Mouse (Mus musculus): Measurements from ENCODE around the gene Alox12. TPM values are rescaled to one million over a fixed set of nuclear protein-coding genes. Genes with fewer than 3 reads are reported as not detected.

Gene Alox12
- polyA plus RNA-seq (2012), result not detected in 2 replicates

DNA sequence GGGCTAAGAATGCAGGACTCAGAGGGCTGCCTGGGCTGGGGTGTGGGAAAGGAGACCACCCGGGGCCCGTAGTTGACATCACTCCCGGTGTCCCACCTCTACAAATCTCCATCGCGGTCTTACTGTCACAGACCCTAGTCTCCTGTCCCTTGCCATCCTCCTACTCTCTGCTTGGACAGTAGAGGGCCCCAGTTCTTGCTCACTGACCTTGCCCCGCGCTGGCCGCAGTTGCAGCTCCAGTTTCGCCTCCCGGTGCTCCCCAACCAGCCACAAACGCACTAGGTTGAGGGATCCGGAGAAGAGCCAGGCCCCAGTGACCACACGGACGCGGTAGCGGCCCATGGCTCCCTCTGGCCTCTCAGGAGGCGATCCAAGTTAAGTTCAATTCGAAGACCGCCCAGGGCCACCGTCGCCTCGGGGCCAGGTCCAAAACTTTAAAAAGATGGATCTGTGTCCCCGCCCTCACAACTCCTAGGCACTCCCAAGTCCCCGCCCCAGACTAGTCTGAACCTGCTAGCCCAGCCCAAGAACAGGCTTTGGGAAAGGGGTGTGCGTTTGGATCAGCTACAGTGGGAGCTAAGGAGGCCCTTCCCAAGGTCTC is at the start of gene Alox12:
Gene Alox12 (minus strand): TSS at position 423 of the 601 bp plus-strand sequence.
- no peak for TF ChIP-seq GATA1 (IDR thresholded peaks at IDR 0.05; ENCODE audit: low read length)

DNA sequence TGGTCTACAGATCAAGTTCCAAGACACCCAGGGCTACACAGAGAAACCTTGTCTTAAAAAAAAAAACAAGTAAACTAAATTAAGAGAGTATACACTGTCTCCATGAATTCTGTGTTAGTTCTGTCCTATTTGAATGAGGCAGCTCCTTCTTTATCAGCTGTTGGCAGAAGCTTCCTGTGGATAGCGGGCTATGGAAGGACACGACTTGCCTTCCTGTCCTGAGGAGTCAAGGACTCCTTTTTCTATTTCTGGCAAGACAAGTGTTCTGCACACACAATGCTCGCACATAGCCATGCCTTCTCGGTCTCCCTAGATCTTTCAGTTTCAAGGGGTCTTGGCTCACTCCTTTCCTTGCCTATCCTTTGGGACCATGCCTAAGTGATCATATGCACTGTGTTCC is 47.1 kb upstream of the Alox12 start:
- TF ChIP-seq GATA1 (IDR thresholded peaks at IDR 0.05; ENCODE audit: low read length), result no peak

DNA sequence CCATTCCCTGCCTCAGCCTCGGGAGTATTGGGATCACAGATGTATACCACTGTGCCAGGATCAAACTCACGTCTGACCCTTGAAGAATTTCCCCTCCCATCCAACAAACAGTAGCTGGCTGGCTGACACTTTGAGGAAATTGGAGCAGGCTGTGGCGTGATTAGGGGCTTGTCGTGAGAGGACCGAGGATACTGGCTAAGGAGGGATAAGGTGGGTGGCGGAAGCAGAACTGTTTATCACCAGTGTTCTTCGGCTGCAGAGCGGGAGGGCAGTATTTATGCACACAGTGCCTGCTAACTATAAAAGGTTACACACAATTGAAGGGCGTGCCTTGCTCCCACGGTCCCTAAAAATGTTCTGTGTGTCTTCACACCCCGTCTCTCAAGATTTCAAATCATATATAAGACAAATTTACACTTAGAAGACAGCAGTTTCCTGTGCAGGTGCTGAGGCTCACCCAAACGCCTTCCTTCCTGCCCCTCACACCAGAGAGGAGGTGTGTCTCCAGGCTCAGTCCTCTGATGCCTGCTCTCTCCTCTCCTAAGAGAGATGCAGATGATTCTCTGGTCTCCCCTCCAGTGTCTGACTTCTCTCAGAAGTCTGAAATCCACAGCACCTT is 42.8 kb upstream of the Alox12 start:
- no peak for TF ChIP-seq GATA1 (IDR thresholded peaks at IDR 0.05; ENCODE audit: low read length)

DNA sequence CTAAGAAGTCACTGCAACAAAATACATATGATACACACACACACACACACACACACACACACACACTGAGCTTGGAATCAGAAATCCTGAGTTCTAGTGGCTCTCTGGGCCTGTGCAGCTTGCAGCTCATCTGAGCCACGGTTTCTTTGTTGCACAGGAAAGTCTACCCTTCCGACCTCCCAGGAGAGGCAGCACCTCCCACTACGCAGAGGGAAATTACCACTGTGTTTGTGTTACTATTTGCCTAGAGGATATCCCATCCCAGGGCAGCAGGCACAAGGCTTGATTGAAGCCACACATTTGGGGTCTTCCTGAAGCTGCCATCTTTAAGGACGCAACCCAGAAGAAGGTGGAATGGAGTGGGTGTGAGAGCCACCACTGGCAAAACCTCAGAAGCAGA is 42.3 kb upstream of the Alox12 start:
- no peak for TF ChIP-seq GATA1 (IDR thresholded peaks at IDR 0.05; ENCODE audit: low read length)

DNA sequence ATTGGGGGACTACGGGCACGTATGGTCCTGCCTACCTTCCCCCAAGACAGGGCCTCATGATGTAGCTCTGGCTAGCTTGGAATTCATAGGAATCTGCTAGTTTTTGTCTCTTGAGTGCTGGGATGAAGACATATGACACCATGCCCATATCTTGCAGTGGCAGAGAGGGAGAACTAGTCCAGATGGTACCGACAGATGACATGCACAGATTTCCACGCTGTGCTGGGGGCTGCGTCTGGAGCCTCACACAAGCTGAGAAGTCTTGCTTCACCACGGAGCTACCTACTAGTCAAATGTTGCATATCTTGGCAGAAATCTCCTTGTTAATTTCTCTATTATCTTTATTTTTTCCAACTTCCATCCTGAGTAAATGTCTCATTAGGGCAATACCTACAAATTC is 38.7 kb upstream of the Alox12 start:
- no peak for TF ChIP-seq GATA1 (IDR thresholded peaks at IDR 0.05; ENCODE audit: low read length)

DNA sequence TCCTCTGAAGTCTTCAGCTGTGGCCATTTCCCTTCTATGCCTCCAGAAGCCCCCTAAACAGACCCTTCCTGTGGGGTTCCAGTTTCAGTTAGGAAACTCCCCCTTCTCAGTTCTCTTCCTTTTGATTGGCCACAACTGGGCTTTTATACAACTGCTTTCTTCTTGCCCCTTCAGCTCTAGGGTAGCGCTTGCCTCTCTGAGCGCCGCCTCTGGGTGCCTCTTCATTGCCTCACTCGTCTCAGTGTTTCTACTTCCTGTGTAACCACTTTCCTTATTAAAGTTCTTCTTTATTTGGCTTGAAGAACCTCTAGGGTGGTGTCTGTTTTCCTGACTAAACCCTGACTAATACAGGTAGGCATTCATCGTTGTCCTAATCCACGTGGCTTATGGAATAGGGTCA is 36.1 kb upstream of the Alox12 start:
- no peak for TF ChIP-seq GATA1 (IDR thresholded peaks at IDR 0.05; ENCODE audit: low read length)

DNA sequence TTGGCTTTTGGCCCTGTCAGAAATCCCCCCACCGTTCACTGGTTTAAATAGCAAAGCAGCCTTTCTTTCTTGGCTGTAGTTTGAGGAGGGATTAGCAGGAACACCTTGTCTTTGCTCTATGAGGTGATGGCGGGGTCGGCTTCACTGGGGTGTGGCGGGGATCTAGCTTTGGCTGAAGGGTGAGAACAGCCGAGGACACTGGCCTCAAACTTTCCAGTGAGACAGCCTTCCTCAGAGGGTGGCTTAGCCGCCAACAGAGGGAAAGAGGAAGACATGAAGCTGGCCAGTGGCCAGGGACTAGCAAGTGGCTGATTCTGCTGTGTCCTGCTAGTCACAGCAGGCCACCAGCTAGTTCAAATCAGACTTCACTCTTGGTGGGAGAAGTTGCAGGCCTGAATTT is 34.1 kb upstream of the Alox12 start:
- TF ChIP-seq GATA1 (IDR thresholded peaks at IDR 0.05; ENCODE audit: low read length), result no peak

DNA sequence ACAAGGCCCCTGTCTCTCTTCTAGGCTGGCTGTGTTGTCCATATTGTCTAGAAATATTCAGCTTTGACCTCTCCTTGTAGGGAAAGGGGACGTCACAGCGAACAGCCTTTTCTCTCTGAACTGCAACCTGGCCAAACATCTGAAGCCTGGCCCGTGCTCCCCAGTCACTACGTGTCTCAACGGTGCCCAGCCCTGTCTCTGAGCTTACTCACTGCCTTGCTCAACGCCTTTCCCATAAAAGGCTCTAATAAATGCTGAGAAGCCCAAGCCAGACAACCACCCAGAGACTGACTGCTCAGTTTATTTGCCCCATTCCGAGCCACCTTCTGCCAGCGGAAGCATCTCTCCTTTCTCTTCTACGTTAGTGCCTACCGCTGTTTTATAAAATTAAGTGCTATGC is 32.9 kb upstream of the Alox12 start:
- TF ChIP-seq GATA1 (IDR thresholded peaks at IDR 0.05; ENCODE audit: low read length), result no peak

DNA sequence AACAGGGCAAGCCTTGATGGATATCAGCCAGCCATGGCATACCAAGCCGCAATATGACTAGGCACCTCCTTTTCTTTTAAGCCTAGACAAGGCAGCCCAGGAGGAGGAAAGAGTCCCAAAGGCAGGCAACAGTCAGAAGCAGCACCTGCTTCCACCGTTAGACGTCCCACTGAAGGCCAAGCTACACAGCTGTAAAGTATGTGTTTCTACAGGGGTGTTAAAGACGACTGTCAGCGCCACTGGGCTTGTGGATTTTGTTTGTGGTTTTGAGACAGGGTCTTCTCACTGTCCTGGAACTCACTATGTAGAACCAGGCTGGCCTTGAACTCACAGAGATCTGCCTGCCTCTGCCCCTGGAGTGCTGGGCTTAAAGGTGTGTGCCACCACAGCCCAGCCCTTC is 30.5 kb upstream of the Alox12 start:
- TF ChIP-seq GATA1 (IDR thresholded peaks at IDR 0.05; ENCODE audit: low read length), result no peak

DNA sequence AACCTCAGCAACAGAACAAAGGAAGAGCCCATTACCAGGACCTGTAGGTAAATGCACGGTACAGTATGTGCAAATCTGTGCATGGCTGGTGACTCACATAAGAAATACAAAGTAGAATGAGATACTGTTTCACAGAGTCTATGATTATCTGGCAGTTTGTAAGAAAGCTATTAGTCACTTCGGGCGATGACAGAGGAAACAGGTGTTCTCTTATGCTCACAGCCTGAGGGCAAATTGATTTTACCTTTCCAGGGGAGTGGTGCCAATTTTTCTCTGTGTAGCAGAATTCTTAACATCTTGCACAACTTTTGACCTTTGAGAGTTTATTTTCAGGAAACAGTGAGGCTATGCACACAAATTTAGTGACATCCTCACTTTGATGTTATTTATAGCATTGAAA is 29.6 kb upstream of the Alox12 start:
- no peak for TF ChIP-seq GATA1 (IDR thresholded peaks at IDR 0.05; ENCODE audit: low read length)

DNA sequence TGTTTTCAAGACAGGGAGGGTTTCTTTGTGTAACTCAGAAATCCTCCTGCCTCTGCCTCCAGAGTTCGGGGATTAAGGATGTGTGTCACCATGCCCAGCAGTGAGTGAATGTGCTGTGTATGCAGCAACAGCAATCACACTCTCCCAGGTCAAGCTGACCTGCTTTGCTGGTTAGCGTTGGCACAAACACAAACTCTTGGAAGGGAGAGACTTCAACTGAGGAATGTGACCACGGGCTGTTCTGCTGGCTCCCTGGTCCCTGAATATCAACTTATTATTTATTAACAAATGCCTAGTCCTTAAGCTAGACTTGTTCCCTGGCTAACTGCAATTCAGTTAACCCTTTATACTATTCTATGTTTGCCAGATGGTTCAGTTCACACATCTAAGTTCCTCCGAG is 28.5 kb upstream of the Alox12 start:
- TF ChIP-seq GATA1 (IDR thresholded peaks at IDR 0.05; ENCODE audit: low read length), result no peak

DNA sequence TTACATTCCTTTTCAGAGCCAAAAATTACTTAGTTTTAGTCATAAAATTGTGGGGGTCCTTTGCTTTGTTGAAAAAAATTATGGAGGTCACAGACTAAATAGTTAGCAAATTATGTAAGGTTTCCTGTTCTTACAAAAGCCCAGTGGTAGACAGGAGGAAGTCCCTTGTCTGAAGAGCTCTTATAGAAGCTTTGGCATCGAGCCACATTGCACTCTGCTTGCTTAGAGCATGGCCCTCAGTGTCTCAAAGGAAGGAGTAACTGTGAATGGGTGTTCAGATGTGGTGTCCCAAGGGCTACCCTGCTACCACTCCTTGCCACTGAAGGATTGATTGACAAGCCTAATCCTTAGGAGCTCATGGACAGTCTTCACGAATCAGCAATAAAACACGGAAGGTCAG is 25.3 kb upstream of the Alox12 start:
- TF ChIP-seq GATA1 (IDR thresholded peaks at IDR 0.05; ENCODE audit: low read length), result no peak

DNA sequence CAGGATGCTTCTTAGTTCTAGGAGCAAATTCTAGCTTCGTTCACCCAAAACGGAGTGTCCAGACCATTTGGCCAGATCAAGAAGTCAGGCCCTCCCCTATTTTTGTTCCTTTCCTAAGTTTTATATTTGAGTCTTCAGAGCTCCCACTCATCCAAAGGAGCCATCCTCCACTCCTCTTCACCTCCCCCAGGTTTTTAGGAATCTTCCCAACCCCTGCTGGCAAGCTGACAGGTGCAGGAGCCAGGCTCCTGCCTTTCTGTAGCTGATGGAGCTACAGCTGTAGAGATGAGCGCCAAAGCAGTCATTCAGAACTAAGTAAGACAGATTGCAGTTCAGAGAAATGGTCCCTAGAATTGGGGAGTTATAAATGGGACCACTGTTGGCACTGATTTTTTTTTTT is 23.8 kb upstream of the Alox12 start:
- TF ChIP-seq GATA1 (IDR thresholded peaks at IDR 0.05; ENCODE audit: low read length), result no peak

DNA sequence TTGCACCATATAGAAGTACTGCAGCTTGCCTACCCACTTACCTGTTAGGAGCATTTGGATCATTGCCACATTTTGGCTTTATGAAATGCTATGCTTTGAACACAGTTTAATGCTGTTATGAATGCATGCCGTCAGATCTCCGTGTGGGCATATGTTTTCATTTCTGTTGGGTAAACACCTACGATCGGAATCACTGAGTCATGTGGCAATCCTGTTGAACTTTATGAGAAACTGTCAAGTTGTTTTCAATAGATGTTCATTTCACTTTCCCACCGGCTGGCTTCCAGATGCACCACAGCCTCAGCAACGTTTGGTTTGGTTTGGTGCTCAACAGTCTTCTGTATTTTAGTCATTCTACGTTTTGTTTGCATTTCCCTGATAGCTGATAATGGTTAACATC is 16.5 kb upstream of the Alox12 start:
- TF ChIP-seq GATA1 (IDR thresholded peaks at IDR 0.05; ENCODE audit: low read length), result no peak

DNA sequence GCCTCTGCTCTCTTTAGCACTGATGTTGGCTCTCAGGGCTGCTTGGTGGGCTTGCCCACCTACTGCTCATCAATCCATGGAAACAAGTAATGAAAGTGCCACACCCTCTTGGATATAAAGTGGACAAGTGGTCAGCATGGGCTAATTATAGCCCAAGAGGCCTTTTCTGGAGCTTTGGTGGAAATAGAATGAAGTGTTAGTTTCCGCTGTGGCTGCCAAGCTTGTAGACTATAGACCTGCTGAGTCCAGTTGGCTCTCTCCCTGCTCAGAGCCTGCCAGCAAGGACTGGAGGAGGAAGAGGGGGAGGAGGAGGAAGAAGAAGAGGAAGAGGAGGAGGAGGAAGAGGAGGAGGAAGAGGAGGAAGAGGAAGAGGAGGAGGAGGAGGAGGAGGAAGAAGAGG is 11.3 kb upstream of the Alox12 start:
- TF ChIP-seq GATA1 (IDR thresholded peaks at IDR 0.05; ENCODE audit: low read length), result no peak

DNA sequence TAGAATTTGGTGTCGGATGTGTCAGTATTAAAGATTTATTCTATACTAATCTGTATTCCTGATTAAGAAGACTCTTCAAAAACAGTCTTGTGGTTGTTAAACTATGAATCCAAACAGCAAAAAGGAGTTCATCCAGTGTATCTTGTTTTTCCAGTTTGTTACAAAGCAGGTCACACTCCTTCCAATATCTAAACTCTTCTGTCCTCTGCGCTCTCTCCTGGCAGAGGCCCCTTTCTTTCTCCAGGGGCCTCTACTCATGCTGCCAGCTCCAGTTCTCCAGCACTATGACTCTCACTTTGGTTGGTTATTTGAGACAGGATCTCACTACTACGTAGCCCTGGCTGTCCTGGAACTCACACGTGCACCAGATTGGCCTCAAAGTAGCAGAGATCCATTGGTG is 10.7 kb upstream of the Alox12 start:
- TF ChIP-seq GATA1 (IDR thresholded peaks at IDR 0.05; ENCODE audit: low read length), result no peak

DNA sequence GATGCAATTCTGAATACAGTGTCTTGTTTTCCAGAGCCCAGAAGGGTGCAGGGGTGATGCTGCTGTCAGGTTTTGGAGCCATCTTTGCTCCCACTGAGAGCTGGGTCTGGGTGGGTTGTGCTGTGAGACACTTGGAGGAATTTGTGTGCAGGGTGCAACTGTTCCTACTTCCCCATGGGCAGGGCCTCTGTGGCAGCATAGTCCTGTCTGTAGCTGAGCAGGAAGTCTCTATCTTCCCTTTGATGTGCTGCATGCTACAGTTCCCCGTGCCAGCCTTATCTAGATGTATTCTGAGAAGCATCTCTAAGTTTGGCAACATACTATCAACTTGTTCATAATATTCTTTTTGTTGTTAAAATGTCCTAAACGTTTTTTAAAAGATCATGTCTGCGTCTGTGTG is 10.1 kb upstream of the Alox12 start:
- no peak for TF ChIP-seq GATA1 (IDR thresholded peaks at IDR 0.05; ENCODE audit: low read length)

DNA sequence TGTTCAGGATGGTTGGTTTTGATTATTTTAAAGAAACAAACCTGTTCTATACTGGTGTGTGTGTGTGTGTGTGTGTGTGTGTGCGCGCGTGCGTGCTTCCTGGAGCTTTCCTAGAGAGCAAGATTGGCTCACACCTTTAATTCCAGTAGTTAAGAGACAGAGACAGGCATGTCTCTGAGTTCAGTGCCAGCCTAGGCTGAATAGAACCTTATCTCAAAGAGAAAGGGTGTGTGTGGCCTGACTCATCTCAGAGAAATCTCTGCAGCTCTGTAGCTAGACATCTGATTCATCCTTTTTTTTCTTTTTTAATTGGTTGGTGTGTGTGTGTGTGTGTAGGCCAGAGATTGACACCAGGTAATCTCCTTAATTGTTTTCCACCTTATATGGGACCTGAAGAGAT is 3.9 kb upstream of the Alox12 start:
- no peak for TF ChIP-seq GATA1 (IDR thresholded peaks at IDR 0.05; ENCODE audit: low read length)
